Mouse (Mus musculus) cerebellum, adult 2 months (tissue): Measurements from ENCODE around the gene Tmem184b.

ENCODE experiments used
- CTCF ChIP-seq: fragments of 200-500 bp; IDR thresholded peaks from 2 replicates; pipeline ENCODE4 v1.5.1; 2011; ENCODE audit warnings: low read depth, mild to moderate bottlenecking, control low read depth, low read length, moderate library complexity, borderline replicate concordance; ENCODE audit not compliant: insufficient read depth
- POLR2A ChIP-seq: fragments of 200-500 bp; IDR thresholded peaks from 2 replicates; pipeline ENCODE4 v1.6.1; 2011; ENCODE audit warnings: low read length, control low read depth, borderline replicate concordance; ENCODE audit not compliant: insufficient read depth

DNA sequence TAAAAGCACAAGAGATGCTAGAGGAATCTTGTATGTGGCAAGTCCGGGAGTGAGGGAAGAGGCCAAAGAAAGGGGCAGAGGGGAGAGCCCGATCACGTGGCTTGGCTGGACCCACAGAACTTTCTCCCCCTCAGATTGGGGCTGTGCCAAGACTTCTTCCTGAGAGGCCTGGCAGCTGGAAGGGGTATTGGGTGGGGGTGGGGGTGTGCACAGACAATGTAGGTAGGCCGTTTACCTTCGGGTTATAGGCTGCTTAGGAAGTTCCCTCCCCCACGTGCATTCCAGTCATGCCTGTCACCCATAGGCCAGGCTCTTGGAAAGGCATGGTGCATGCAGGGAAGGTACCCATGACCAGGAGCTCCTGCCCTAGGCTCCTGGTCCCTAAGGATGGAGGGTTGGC lies 43.4 kb downstream of the Tmem184b start:
- TF ChIP-seq CTCF, result no peak
- no peak for TF ChIP-seq POLR2A
